Mouse (Mus musculus): ENCODE data around the gene Grb14. TPM values are rescaled to one million over a fixed set of nuclear protein-coding genes. Genes with fewer than 3 reads are reported as not detected.

The Grb14 gene
- not detected for total RNA-seq (2023)

DNA sequence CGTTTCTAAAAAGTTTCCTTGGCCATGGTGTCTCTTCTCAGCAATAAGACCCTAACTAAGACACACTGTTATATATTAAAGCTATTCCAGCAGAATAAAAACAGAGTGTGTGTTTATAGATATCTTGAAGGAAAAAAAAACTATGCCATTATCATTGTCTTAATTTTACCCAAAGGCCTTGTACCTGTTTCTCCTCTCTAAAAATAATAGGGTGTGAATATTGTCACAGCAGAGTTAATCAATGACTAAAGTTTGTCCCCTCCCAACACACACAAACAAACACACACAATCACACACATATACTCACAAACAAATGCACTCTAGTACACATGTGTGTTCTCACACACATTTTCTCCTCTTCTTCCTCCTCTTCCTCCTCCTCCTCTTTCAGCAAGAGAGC lies at the start of gene Grb14:
Gene Grb14, minus strand, starts transcription at position 101 of the 400 bp plus-strand sequence.

Other genes starting within 250 kb of the Grb14 start
- gene Cobll1, start 214.4 kb upstream of the Grb14 start, total RNA-seq (2023): 6.1 TPM

All from CD8-positive naive resting alpha-beta T cell, adult 57 days (primary cell).